Comparison of ENCODE assay signal across 15 mouse cellular contexts in the genomic region with DNA sequence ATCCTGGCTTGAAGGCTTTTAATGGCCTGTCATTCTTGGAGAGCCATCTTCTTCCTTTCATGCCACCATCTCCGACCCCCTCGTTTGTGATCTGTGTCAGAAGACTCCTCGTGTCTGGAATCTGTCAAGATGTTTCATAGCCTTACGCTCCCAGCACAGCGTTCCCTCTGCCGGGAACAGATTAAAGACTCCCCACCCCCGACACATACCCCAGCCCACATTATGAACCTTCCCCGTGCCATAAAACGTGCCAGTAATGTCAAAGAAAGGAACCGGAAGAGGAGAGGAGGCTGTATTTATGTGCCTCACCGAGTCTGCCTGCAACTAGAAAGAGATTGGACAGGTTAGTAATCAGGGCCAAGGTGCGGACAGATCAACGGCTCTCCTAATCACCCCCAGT.
A peak's percentile ranks its signal among the peaks of the same experiment; 100 is the strongest.
DNase-seq lines count a peak whose midpoint lies in the region; ATAC-seq and TF ChIP-seq lines count a peak whose summit lies in the region.
"Had no signal": no experiment of that assay in that cellular context is flagged by ENCODE, and none has a peak within 500 bp of the region (broad histone marks: within the 10 kb centered on the region; RNA-seq: fewer than 3 reads in every experiment).

No protein-coding gene starts in this region.

- H3K4me3 ChIP-seq in gastrocnemius, adult 2 months: peak overlapping the region; percentile 15
- no peak overlapping the region for H3K4me3 ChIP-seq in kidney, embryonic 14.5 days (ENCODE audit: low read length)
- no peak overlapping the region for H3K4me3 ChIP-seq in neural tube, embryonic 14.5 days (ENCODE audit: low read depth, low read length)
- H3K4me3 ChIP-seq: embryonic facial prominence, embryonic 15.5 days; forebrain, embryonic 13.5 days; hindbrain, embryonic 10.5 days had no signal

- no peak for ATAC-seq in kidney, embryonic 14.5 days (ENCODE audit: low FRiP score, low TSS enrichment)
- no peak for ATAC-seq in neural tube, embryonic 14.5 days (ENCODE audit: low read depth)
- ATAC-seq: forebrain, embryonic 13.5 days had no signal

- WGBS in kidney, embryonic 14.5 days: 15% methylated on average over 13 of the region's 13 CpGs
- WGBS in neural tube, embryonic 14.5 days: 34% methylated on average over 13 of the region's 13 CpGs

- H3K27ac ChIP-seq in gastrocnemius, adult 2 months: no peak overlapping the region
- H3K27ac ChIP-seq in kidney, embryonic 14.5 days (ENCODE audit: low read depth, low read length): no peak overlapping the region
- H3K27ac ChIP-seq in neural tube, embryonic 14.5 days (ENCODE audit: low read depth, low read length): no peak overlapping the region
- H3K27ac ChIP-seq: embryonic facial prominence, embryonic 15.5 days; forebrain, embryonic 13.5 days; hindbrain, embryonic 10.5 days had no signal

- intact Hi-C loops in gastrocnemius, adult 2 months (cut with DNase I): no loop called here

- no peaks in the 10 kb centered on the region for H3K9me3 ChIP-seq in kidney, embryonic 14.5 days (ENCODE audit: control insufficient read depth, low read length)
- no peaks in the 10 kb centered on the region for H3K9me3 ChIP-seq in neural tube, embryonic 14.5 days (ENCODE audit: control insufficient read depth, low read length)
- H3K9me3 ChIP-seq: embryonic facial prominence, embryonic 15.5 days; forebrain, embryonic 13.5 days; hindbrain, embryonic 10.5 days had no signal

- no peaks in the 10 kb centered on the region for H3K36me3 ChIP-seq in kidney, embryonic 14.5 days (ENCODE audit: control insufficient read depth, insufficient read depth, low read length)
- no peaks in the 10 kb centered on the region for H3K36me3 ChIP-seq in neural tube, embryonic 14.5 days (ENCODE audit: control insufficient read depth, insufficient read depth, low read length)
- H3K36me3 ChIP-seq: embryonic facial prominence, embryonic 15.5 days; hindbrain, embryonic 10.5 days had no signal

- H3K4me2 ChIP-seq in kidney, embryonic 14.5 days (replicated peaks; ENCODE audit: low read depth, low read length): peak overlapping the region; percentile 35
- H3K4me2 ChIP-seq in neural tube, embryonic 14.5 days (ENCODE audit: low read depth, low read length): peak overlapping the region; percentile 2; the same call in 1 of the 2 replicates
- H3K4me2 ChIP-seq: embryonic facial prominence, embryonic 15.5 days; forebrain, embryonic 13.5 days had no signal

- no peak for TF ChIP-seq CTCF in gastrocnemius, adult 2 months (IDR thresholded peaks at IDR 0.05)

- no peaks in the 10 kb centered on the region for H3K27me3 ChIP-seq in kidney, embryonic 14.5 days (ENCODE audit: control insufficient read depth, insufficient read depth, low read length)
- no peaks in the 10 kb centered on the region for H3K27me3 ChIP-seq in neural tube, embryonic 14.5 days (ENCODE audit: control insufficient read depth, insufficient read depth, low read length)
- H3K27me3 ChIP-seq: CH12.LX; embryonic facial prominence, embryonic 15.5 days; forebrain, embryonic 13.5 days had no signal

- no peak for DNase-seq in gastrocnemius, adult 2 months
- no peak for DNase-seq in gastrocnemius, adult 8-10 months (ENCODE audit: low spot score in 2 of 2)
- no peak for DNase-seq in kidney, adult 8-10 months
- no peak for DNase-seq in neural tube, embryonic 10.5 days (ENCODE audit: extremely low spot score, low spot score)
- peak; percentile 12 for DNase-seq in mesoderm, embryonic 11.5 days (ENCODE audit: low read depth, low spot score)
- DNase-seq in urinary bladder, adult 18-20 months (ENCODE audit: low spot score in 2 of 2): no peak
- DNase-seq: cerebellum, adult 18-20 months; lung, adult 18-20 months; right cerebral cortex, postnatal 25 days had no signal

- no peaks in the 10 kb centered on the region for H3K4me1 ChIP-seq in kidney, embryonic 14.5 days (ENCODE audit: control insufficient read depth, insufficient read depth, low read length)
- 0 out of 2 replicates have a peak, but pooled peaks cover 2% of the 10 kb centered on the region for H3K4me1 ChIP-seq in neural tube, embryonic 14.5 days (ENCODE audit: control insufficient read depth, insufficient read depth, low read length)
- H3K4me1 ChIP-seq: embryonic facial prominence, embryonic 15.5 days; forebrain, embryonic 13.5 days; hindbrain, embryonic 10.5 days had no signal

- H3K9ac ChIP-seq in kidney, embryonic 14.5 days (ENCODE audit: low read depth, low read length): no peak overlapping the region
- no peak overlapping the region for H3K9ac ChIP-seq in neural tube, embryonic 14.5 days (replicated peaks; ENCODE audit: low read depth, low read length)
- H3K9ac ChIP-seq: embryonic facial prominence, embryonic 15.5 days; forebrain, embryonic 13.5 days had no signal
